ENCODE assay signal across 16 mouse cellular contexts in genomic region chr15:8616290-8616689, GRCm38 (mm10).
"Had no signal": no experiment of that assay in that cellular context is flagged by ENCODE, and none has a peak within 500 bp of the region (broad histone marks: within the 10 kb centered on the region; RNA-seq: fewer than 3 reads in every experiment).

No protein-coding gene starts in this region.

- H3K36me3 ChIP-seq: liver, embryonic 12.5 days; liver, embryonic 15.5 days; lung, embryonic 15.5 days; midbrain, embryonic 10.5 days; midbrain, embryonic 13.5 days had no signal

- H3K27ac ChIP-seq: liver, embryonic 12.5 days; liver, embryonic 15.5 days; lung, embryonic 15.5 days; midbrain, embryonic 10.5 days; midbrain, embryonic 13.5 days had no signal

- H3K27me3 ChIP-seq: liver, embryonic 12.5 days; liver, embryonic 15.5 days; lung, embryonic 15.5 days; midbrain, embryonic 13.5 days had no signal

- DNase-seq: kidney, adult 9 months; kidney, postnatal 14 days; kidney, postnatal 4 days; liver; lung, adult 18-20 months; lung, postnatal 10 days; lung, postnatal 36 days; thymus, adult 18-20 months; thymus, postnatal 36 days had no signal

- H3K4me2 ChIP-seq: liver, embryonic 12.5 days; liver, embryonic 15.5 days; lung, embryonic 15.5 days; midbrain, embryonic 13.5 days had no signal

- ATAC-seq: liver, embryonic 12.5 days; midbrain, embryonic 13.5 days; midbrain, embryonic 16.5 days had no signal

- H3K4me1 ChIP-seq: liver, embryonic 12.5 days; liver, embryonic 15.5 days; lung, embryonic 15.5 days; megakaryocyte, embryonic 14.5 days; midbrain, embryonic 10.5 days; midbrain, embryonic 13.5 days had no signal

- H3K9ac ChIP-seq: liver, embryonic 12.5 days; liver, embryonic 15.5 days; lung, embryonic 15.5 days; midbrain, embryonic 13.5 days had no signal

- H3K4me3 ChIP-seq: liver, embryonic 12.5 days; liver, embryonic 15.5 days; lung, embryonic 15.5 days; megakaryocyte, embryonic 14.5 days; midbrain, embryonic 10.5 days; midbrain, embryonic 13.5 days had no signal

- H3K9me3 ChIP-seq: liver, embryonic 12.5 days; liver, embryonic 15.5 days; lung, embryonic 15.5 days; megakaryocyte, embryonic 14.5 days; midbrain, embryonic 10.5 days; midbrain, embryonic 13.5 days had no signal
